Mouse (Mus musculus) urinary bladder, postnatal 10 days (tissue): ENCODE results near the gene Apof.
"Not testable (repeated sequence)": the region's sequence is repeated elsewhere in the genome, so short reads cannot be mapped to it uniquely, and the experiment has no call there.

Experiments used
- DNase-seq: peaks from one replicate; pipeline ENCODE4 v3.0.0; 2022; ENCODE audit warnings: low spot score

Apof gene

DNA sequence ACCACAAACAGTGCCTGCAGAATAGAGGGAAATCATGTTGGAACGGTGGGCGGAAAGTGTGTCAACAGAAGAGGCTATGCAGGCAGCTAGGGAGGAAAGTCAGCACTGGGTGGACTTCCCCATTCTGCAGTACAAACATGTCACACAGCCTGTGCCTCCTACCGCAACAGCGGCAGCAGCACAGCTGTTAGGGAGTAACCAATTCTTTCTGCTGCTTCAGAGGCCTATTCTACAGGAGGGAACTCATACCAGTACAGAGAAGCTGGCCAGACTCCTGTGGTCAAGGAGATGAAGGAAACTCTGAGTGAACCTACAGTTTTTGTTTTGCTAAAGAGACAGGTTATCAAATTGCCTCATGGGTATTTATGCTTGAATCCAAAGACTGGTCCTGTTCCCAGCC lies 9.5 kb upstream of the Apof start:
- DNase-seq = no peak

DNA sequence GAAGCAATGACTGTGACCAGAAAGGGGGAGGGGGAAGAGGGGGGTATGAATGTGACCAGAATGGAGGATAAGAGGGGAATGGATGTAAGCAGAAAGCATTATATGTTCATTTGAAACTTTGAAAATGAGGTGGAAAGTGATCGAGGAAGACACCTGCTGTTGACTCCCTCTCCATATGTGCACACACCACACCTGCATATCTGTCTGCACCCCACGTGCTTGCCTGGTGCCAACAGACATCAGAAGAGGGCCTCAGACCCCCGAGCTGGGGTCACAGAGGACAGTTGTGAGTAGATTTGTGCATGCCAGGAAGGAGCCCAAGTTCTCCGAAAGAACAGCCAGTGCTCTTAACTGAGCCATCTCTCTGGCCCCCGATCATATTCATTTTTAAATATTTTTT lies 8.5 kb upstream of the Apof start:
- DNase-seq = no peak

GRCm38 (mm10) chr10:128260376-128260775 lies 8.1 kb upstream of the Apof start:
- DNase-seq = not testable (repeated sequence)

GRCm38 (mm10) chr10:128262300-128262699 lies 6.2 kb upstream of the Apof start:
- no peak for DNase-seq

- DNase-seq = no peak
Measured at GRCm38 (mm10) chr10:128263393-128264310, 4.8 kb upstream of the Apof start.

- DNase-seq = no peak
Measured at GRCm38 (mm10) chr10:128269206-128269910, 887 bp downstream of the Apof start.

DNA sequence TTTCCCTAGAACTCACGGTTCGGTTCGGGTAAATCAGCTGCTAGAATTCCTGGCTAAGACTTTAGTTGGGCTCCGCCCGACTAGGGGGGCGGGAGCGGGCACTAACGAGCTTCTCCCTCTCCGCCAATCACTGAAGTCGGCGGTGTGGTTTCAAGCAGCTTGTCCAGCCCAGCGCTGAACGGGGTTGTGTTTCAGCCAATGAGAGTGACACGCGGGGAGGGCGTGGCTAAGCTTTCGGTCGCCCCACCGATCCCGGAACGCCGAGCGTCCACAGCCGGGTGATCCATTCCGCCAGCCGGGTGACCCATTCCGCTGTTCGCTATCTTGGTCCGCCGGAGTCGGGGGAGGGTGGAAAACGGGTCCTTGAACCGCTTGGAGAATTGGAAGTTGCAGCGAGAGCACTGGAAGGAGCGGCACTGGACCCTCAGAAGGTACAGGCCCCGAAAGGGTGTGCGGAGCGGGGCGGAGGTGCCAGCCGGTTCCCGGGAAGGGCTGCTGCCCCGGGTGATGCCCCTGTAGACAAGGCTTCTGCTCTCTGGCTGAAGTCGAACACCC lies 1.9 kb downstream of the Apof start, which contains the start of gene Stat2:
Stat2 (plus strand) TSS at position 273 of the 555 bp plus-strand sequence.
- peak; percentile 84 for DNase-seq

DNA sequence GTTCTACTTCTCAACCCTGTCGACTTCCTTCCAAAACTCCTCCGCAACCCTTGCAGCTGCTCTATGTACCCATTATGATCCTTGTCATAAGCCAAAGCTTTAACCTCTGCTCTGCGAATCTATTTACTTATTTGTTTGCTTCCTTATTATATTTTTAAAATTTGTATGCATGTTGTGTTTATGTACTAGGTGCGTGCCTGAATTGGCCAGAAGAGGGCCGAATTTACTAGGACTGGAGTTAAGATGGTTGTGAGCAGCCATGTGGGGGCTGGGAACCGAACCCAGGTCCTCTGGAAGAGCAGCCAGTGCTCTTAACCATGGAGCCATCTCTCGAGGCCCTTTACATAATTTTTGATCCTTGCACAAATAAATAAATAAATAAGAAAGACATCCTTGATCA lies 2.4 kb downstream of the Apof start:
- no peak for DNase-seq

GRCm38 (mm10) chr10:128271883-128272282 lies 3.4 kb downstream of the Apof start:
- DNase-seq = no peak

DNA sequence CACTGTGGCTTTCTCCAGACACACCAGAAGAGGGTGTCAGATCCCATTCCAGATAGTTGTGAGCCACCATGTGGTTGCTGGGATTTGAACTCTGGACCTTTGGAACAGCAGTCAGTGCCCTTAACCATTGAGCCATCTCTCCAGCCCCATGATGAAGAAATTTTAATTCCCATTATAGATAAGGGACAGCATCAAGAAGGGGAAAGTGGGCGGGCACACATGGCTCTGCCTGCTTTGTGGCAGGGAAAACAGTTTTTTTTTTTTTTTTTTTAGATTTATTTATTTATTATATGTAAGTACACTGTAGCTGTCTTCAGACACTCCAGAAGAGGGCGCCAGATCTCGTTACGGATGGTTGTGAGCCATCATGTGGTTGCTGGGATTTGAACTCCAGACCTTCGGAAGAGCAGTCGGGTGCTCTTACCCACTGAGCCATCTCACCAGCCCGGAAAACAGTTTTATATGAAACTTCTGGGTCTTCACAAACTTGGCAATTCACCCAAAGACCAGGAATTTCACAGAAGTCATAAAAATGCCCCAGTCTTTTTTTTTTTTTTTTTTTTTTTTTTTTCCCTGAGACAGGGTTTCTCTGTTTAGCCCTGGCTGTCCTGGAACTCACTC lies 4.5 kb downstream of the Apof start:
- not testable (repeated sequence) for DNase-seq

- DNase-seq = not testable (repeated sequence)
Measured at GRCm38 (mm10) chr10:128275374-128275773, 6.9 kb downstream of the Apof start.

GRCm38 (mm10) chr10:128278158-128278557 lies 9.7 kb downstream of the Apof start:
- no peak for DNase-seq

DNA sequence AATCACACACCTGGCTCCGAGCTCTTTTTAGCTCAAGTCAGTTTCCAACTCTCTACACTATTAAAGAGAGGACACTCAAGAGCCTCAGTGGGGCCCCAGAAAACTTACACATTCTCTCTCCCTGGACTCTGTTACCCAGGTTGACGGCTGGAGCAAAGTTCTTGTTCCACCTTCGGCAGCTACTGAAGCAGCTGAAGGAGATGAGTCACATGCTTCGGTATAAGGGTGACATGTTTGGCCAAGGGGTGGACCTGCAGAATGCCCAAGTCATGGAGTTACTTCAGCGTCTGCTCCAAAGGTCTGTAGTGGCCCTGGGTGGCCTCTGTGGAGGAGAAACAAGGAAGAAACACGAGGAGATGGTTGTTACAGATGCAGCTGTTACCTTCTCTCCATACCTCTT lies 12.5 kb downstream of the Apof start:
- DNase-seq = no peak

DNA sequence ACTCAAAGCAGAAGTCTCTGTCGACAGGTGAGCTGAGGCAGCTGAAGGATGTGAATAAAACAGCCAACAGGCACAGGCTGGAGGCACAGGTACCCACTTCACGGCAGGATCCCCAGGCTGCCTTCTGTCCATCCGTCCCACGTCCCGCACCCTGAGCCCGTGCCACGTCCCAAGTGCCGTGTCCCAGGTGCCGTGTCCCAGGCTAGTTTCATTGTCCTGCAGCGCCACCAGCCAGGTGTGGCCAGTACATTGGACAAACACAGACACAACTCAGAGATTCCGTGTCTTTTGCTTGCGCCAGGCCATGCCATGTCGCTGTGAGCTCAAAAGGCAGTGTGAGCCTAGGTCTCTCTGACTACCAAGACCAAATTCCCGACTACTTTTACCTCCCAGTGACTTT lies 13.2 kb downstream of the Apof start:
- DNase-seq = no peak

GRCm38 (mm10) chr10:128282886-128283450 lies 14.5 kb downstream of the Apof start:
- no peak for DNase-seq

DNA sequence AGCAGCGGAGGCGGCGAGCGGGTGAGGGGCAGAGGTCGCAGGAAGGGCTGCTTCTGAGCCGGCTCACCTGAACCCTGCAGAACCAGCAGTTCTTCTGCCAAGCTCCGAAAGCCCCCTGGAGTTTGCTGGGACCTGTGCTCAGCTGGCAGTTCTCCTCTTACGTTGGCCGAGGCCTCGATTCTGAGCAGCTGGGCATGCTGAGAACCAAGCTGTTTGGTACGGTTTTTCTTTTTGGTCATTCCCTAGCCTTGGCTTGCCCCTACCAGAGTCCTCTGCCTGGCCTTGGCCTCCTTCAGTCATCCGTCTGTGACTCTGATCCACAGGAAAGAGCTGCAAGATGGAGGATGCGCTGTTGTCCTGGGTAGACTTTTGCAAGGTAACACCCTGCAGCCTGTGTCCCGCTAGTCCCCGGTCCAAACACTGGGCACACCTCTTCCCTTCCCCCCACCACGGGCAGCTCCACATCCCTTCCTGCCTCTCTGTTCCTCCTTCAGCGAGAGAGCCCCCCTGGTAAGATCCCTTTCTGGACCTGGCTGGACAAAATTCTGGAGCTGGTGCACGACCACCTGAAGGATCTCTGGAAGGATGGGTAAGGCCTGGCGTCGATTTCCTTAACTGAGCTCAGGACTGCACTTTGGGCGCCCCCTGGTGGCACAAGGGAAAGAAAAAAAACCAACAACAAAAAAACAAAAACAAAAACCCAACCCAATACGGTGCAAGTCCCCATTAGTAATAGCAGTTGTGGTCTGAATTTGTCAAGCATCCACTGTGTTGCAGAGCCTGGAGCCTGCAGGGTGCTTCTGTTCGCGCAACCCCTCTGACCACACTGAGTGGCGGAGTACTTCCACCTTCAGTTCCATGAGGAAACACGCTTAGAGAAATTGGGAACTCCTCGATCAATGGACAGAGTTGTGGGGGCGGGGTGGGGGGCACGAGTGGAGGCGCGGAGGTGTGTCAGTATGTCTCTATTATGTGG lies 15.4 kb downstream of the Apof start:
- no peak for DNase-seq

GRCm38 (mm10) chr10:128290594-128290993 lies 22.1 kb downstream of the Apof start:
- DNase-seq = not testable (repeated sequence)

DNA sequence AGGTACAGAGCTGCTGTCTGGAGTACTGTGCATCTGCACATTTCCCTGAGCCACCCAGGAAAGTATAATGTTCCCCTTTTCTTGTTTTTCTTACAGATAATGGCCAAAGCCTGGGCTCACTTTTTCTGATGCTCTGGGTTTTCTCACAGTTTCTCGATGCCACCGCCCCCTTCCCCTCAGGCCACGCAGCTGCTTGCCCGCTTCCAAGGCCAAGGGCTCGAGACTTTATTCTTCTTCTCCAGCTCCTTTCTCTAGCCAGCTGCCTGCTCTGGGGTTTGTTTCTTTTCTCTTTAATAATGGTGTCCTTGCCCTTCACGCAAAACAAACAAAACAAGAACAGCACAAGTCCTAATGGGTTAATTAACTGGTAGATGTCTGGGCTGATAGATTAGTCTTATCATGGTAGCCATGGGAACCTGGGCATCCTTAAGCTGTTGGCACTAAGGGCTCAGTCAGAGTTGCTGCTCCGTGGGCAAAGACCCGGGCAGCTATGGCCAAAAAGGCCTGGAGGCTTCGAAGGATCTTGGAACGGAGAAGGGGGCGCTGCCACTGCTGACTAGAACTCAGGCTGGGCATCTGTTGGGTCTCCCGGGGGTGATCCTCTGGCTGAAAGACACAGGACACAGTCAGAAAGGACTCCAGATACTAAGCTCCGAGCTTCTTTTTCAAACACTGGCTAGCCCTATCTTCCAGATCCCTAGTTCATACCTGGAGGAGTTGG lies 28.1 kb downstream of the Apof start:
- no peak for DNase-seq

- no peak for DNase-seq
Measured at GRCm38 (mm10) chr10:128297221-128297620, 28.8 kb downstream of the Apof start.

DNA sequence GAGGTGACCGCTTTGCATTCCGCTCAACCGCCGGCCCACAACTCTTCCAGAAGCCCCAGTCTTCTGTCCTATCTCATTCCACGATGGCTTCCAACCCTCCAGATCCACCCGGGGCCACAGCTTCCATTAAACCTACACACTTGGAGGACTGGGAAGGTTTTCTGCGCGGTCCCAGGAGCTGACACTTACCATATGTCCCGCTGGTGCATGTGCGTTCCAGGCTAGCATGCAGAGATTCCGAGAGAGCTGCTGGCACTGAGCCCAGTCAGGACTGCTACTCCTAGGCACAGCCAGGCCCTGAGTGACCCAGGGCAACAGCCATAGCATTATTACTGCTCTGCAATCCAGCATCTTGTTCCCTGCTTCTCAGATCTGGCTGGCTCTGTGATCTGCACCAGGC lies 29.2 kb downstream of the Apof start:
- no peak for DNase-seq
